Comparison of ENCODE assay signal across 9 mouse cellular contexts in genomic region chr17:33439148-33439547, GRCm38 (mm10). TPM values are rescaled to one million over a fixed set of nuclear protein-coding genes. Genes with fewer than 3 reads are reported as not detected.
A peak's percentile ranks its signal among the peaks of the same experiment; 100 is the strongest.
DNase-seq lines count a peak whose midpoint lies in the region; ATAC-seq and TF ChIP-seq lines count a peak whose summit lies in the region.
"Had no signal": no experiment of that assay in that cellular context is flagged by ENCODE, and none has a peak within 500 bp of the region (broad histone marks: within the 10 kb centered on the region; RNA-seq: fewer than 3 reads in every experiment).

No protein-coding gene starts in this region.

- H3K27me3 ChIP-seq in Patski = peaks cover 13% of the 10 kb centered on the region
- no peaks in the 10 kb centered on the region for H3K27me3 ChIP-seq in liver, embryonic 13.5 days
- H3K27me3 ChIP-seq: hindbrain, embryonic 15.5 days had no signal

- intact Hi-C loops in gastrocnemius, adult 2 months (cut with DNase I) = loop anchor here (1.0 to 2.0 kb wide), 2 partner anchors 100 to 388 kb away; no protein-coding TSS in a partner anchor

- H3K4me2 ChIP-seq in liver, embryonic 13.5 days = no peak overlapping the region
- H3K4me2 ChIP-seq: hindbrain, embryonic 15.5 days had no signal

- no peaks in the 10 kb centered on the region for H3K9me3 ChIP-seq in liver, embryonic 13.5 days (replicated peaks)
- H3K9me3 ChIP-seq: hindbrain, embryonic 15.5 days had no signal

- TF ChIP-seq CTCF in Patski (IDR thresholded peaks at IDR 0.05) = peak; percentile 72
- TF ChIP-seq CTCF in gastrocnemius, adult 2 months (IDR thresholded peaks at IDR 0.05) = peak; percentile 84

- WGBS in liver, embryonic 13.5 days (ENCODE audit: insufficient replicate concordance) = 67% methylated on average over 1 of the region's 1 CpGs

- DNase-seq in 416B (ENCODE audit: low read depth) = peak; percentile 85
- peak; percentile 17 for DNase-seq in Patski (ENCODE audit: low read depth, low spot score)
- DNase-seq in cerebellum, postnatal 14 days = peak; percentile 93
- peak; percentile 73 for DNase-seq in gastrocnemius, adult 2 months
- DNase-seq in kidney, postnatal 10 days = peak; percentile 86
- peak; percentile 54 for DNase-seq in liver, embryonic 13.5 days
- DNase-seq in retina, embryonic 14.5 days (ENCODE audit: low spot score) = peak; percentile 87
- DNase-seq in thymus, postnatal 4 days = peak; percentile 85

- H3K9ac ChIP-seq in liver, embryonic 13.5 days = no peak overlapping the region
- H3K9ac ChIP-seq: hindbrain, embryonic 15.5 days had no signal

- no peak overlapping the region for H3K27ac ChIP-seq in gastrocnemius, adult 2 months
- H3K27ac ChIP-seq in liver, embryonic 13.5 days = no peak overlapping the region
- H3K27ac ChIP-seq: hindbrain, embryonic 15.5 days had no signal

- peak; percentile 67 for ATAC-seq in Patski
- ATAC-seq in liver, embryonic 13.5 days (ENCODE audit: low read depth) = no peak

- in situ Hi-C loops in Patski (cut with MboI; ENCODE audit: low pct_unique_long_range_greater_than_20kb) = no loop called here

- POLR2A ChIA-PET in Patski (lab: Charles Lee) = no interaction called here

- peaks cover 14% of the 10 kb centered on the region for H3K4me1 ChIP-seq in liver, embryonic 13.5 days (replicated peaks)
- H3K4me1 ChIP-seq: hindbrain, embryonic 15.5 days had no signal

- no peak overlapping the region for H3K4me3 ChIP-seq in gastrocnemius, adult 2 months
- H3K4me3 ChIP-seq in liver, embryonic 13.5 days (replicated peaks) = no peak overlapping the region
- H3K4me3 ChIP-seq: hindbrain, embryonic 15.5 days had no signal

- H3K36me3 ChIP-seq in liver, embryonic 13.5 days = no peaks in the 10 kb centered on the region
- H3K36me3 ChIP-seq: hindbrain, embryonic 15.5 days had no signal

- CTCF ChIA-PET in Patski (lab: Charles Lee) = interaction anchor here (1.0 kb wide), 1 partner anchor 100 kb away, joined by 3 read pairs; no protein-coding TSS in a partner anchor

RNA-seq across cellular contexts. Expression of gene Actl9, which starts 6.5 kb away (rescaled TPM):
- not detected for polyA plus RNA-seq in Patski (2021)
- not detected for total RNA-seq in gastrocnemius, adult 2 months (2021)
- not detected in 2 replicates for polyA plus RNA-seq in liver, embryonic 13.5 days (2015; fragmentation: Nextera tagmentation; extraction: Ambion mirVana)
- polyA plus RNA-seq: hindbrain, embryonic 15.5 days had no signal

RNA-seq across cellular contexts. Expression of gene Zfp101, which starts 44.7 kb away (rescaled TPM):
- 5.9 TPM for polyA plus RNA-seq in Patski (2021)
- total RNA-seq in gastrocnemius, adult 2 months (2021) = 1 to 10 TPM; 3.4 to 3.6 TPM
- 7.9 and 11.0 TPM in 2 replicates for polyA plus RNA-seq in liver, embryonic 13.5 days (2015; fragmentation: Nextera tagmentation; extraction: Ambion mirVana)

Comparison
In these comparisons a context has a peak if more than half of its experiments do, and no peak if none do; other contexts are left out.
1. DNase-seq: peak in every context shown above with its lines; median percentile 93 in cerebellum, postnatal 14 days; 87 in retina, embryonic 14.5 days; 86 in kidney, postnatal 10 days; 85 in 416B; 85 in thymus, postnatal 4 days; 73 in gastrocnemius, adult 2 months; 54 in liver, embryonic 13.5 days; 17 in Patski.